8 mouse cellular contexts compared by ENCODE assay signal in genomic region chr9:59723096-59723657, GRCm38 (mm10). TPM values are rescaled to one million over a fixed set of nuclear protein-coding genes. Genes with fewer than 3 reads are reported as not detected.
DNase-seq lines count a peak whose midpoint lies in the region; ATAC-seq and TF ChIP-seq lines count a peak whose summit lies in the region.

No protein-coding gene starts in this region.

- H3K4me2 ChIP-seq in forebrain, embryonic 11.5 days (ENCODE audit: low read depth, low read length, severe bottlenecking), result no peak overlapping the region
- H3K4me2 ChIP-seq in heart, embryonic 16.5 days (ENCODE audit: low read depth, low read length), result peak overlapping the region; percentile 49
- H3K4me2 ChIP-seq in liver, embryonic 13.5 days, result no peak overlapping the region
- H3K4me2 ChIP-seq in neural tube, embryonic 13.5 days, result peak overlapping the region; percentile 41

- H3K4me1 ChIP-seq in E14TG2a.4 (replicated peaks; ENCODE audit: low read depth, low read length), result peaks cover 11% of the 10 kb centered on the region
- H3K4me1 ChIP-seq in forebrain, embryonic 11.5 days (replicated peaks; ENCODE audit: control insufficient read depth, insufficient read depth, low read length), result peaks cover 3% of the 10 kb centered on the region; the same call in 1 of the 2 replicates
- H3K4me1 ChIP-seq in heart, embryonic 16.5 days (ENCODE audit: control insufficient read depth, insufficient read depth, low read length), result peaks cover 20% of the 10 kb centered on the region
- H3K4me1 ChIP-seq in liver, embryonic 13.5 days (replicated peaks), result 0 out of 2 replicates have a peak, but pooled peaks cover 2% of the 10 kb centered on the region
- peaks cover 13% of the 10 kb centered on the region for H3K4me1 ChIP-seq in neural tube, embryonic 13.5 days (replicated peaks)

- H3K9ac ChIP-seq in forebrain, embryonic 11.5 days (ENCODE audit: low read length), result peak overlapping the region; percentile 41; the same call in 1 of the 2 replicates
- H3K9ac ChIP-seq in heart, embryonic 16.5 days (ENCODE audit: low read length), result peak overlapping the region; percentile 57; the same call in 1 of the 2 replicates
- H3K9ac ChIP-seq in liver, embryonic 13.5 days, result no peak overlapping the region
- peak overlapping the region; percentile 56; the same call in 1 of the 2 replicates for H3K9ac ChIP-seq in neural tube, embryonic 13.5 days

- ATAC-seq in forebrain, embryonic 11.5 days (replicated peaks; ENCODE audit: low FRiP score), result no peak
- peak; percentile 56; the same call in 1 of the 2 replicates for ATAC-seq in heart, embryonic 16.5 days (replicated peaks; ENCODE audit: extremely low read depth, insufficient read depth, low FRiP score)
- 0 out of 2 replicates have a peak, but pooled peaks have one; percentile 45 for ATAC-seq in liver, embryonic 13.5 days (ENCODE audit: low read depth)
- 0 out of 2 replicates have a peak, but pooled peaks have one; percentile 32 for ATAC-seq in neural tube, embryonic 13.5 days (ENCODE audit: low read depth)

- H3K27me3 ChIP-seq in E14TG2a.4 (ENCODE audit: insufficient read depth, low read length), result peaks cover 7% of the 10 kb centered on the region
- no peaks in the 10 kb centered on the region for H3K27me3 ChIP-seq in forebrain, embryonic 11.5 days (ENCODE audit: control insufficient read depth, insufficient read depth, low read length)
- H3K27me3 ChIP-seq in heart, embryonic 16.5 days (ENCODE audit: control insufficient read depth, insufficient read depth, low read length), result no peaks in the 10 kb centered on the region
- H3K27me3 ChIP-seq in liver, embryonic 13.5 days, result no peaks in the 10 kb centered on the region
- 0 out of 2 replicates have a peak, but pooled peaks cover 7% of the 10 kb centered on the region for H3K27me3 ChIP-seq in neural tube, embryonic 13.5 days

- DNase-seq in c-Kit-positive CD71-negative TER-119-negative erythroid progenitor cells, embryonic 14.5 days (ENCODE audit: low read depth), result peak; percentile 73
- DNase-seq in forebrain, embryonic 11.5 days (ENCODE audit: low spot score), result peak; percentile 75
- DNase-seq in kidney, postnatal 25 days, result peak; percentile 78 to 84
- DNase-seq in liver, embryonic 13.5 days, result peak; percentile 51
- peak; percentile 67 for DNase-seq in testis, postnatal 10 days (ENCODE audit: low spot score)

- no peaks in the 10 kb centered on the region for H3K9me3 ChIP-seq in E14TG2a.4 (ENCODE audit: low read length)
- no peaks in the 10 kb centered on the region for H3K9me3 ChIP-seq in forebrain, embryonic 11.5 days (ENCODE audit: control insufficient read depth, low read length)
- H3K9me3 ChIP-seq in heart, embryonic 16.5 days (replicated peaks; ENCODE audit: control insufficient read depth, low read length), result peaks cover 3% of the 10 kb centered on the region; the same call in 1 of the 2 replicates
- no peaks in the 10 kb centered on the region for H3K9me3 ChIP-seq in liver, embryonic 13.5 days (replicated peaks)
- no peaks in the 10 kb centered on the region for H3K9me3 ChIP-seq in neural tube, embryonic 13.5 days

- TF ChIP-seq CTCF in E14TG2a.4 (conservative IDR thresholded peaks at IDR 0.05; ENCODE audit: low read length), result peak; percentile 76

- no peaks in the 10 kb centered on the region for H3K36me3 ChIP-seq in E14TG2a.4 (ENCODE audit: insufficient read depth, low read length)
- no peaks in the 10 kb centered on the region for H3K36me3 ChIP-seq in forebrain, embryonic 11.5 days (ENCODE audit: control insufficient read depth, insufficient read depth, low read length)
- no peaks in the 10 kb centered on the region for H3K36me3 ChIP-seq in heart, embryonic 16.5 days (ENCODE audit: control insufficient read depth, insufficient read depth)
- no peaks in the 10 kb centered on the region for H3K36me3 ChIP-seq in liver, embryonic 13.5 days
- H3K36me3 ChIP-seq in neural tube, embryonic 13.5 days, result no peaks in the 10 kb centered on the region

- peak overlapping the region; percentile 66 for H3K4me3 ChIP-seq in E14TG2a.4 (replicated peaks; ENCODE audit: low read length)
- no peak overlapping the region for H3K4me3 ChIP-seq in forebrain, embryonic 11.5 days (ENCODE audit: low read depth, low read length)
- 0 out of 2 replicates have a peak overlapping the region, but pooled peaks have one; percentile 7 for H3K4me3 ChIP-seq in heart, embryonic 16.5 days (ENCODE audit: low read length)
- H3K4me3 ChIP-seq in liver, embryonic 13.5 days (replicated peaks), result no peak overlapping the region
- H3K4me3 ChIP-seq in neural tube, embryonic 13.5 days, result no peak overlapping the region

- no peak overlapping the region for H3K27ac ChIP-seq in forebrain, embryonic 11.5 days (ENCODE audit: low read depth, low read length)
- H3K27ac ChIP-seq in heart, embryonic 16.5 days (ENCODE audit: low read length), result peak overlapping the region; percentile 41; the same call in 1 of the 2 replicates
- no peak overlapping the region for H3K27ac ChIP-seq in liver, embryonic 13.5 days
- no peak overlapping the region for H3K27ac ChIP-seq in neural tube, embryonic 13.5 days (replicated peaks)

- WGBS in forebrain, embryonic 11.5 days, result 19% methylated on average over 10 of the region's 10 CpGs
- WGBS in heart, embryonic 16.5 days, result 10% methylated on average over 10 of the region's 10 CpGs
- 21% methylated on average over 10 of the region's 10 CpGs for WGBS in liver, embryonic 13.5 days (ENCODE audit: insufficient replicate concordance)
- WGBS in neural tube, embryonic 13.5 days, result 15% methylated on average over 10 of the region's 10 CpGs

RNA-seq across cellular contexts. Expression of gene Senp8, which starts 27.3 kb away (rescaled TPM):
- 16.0 and 19.8 TPM in 2 replicates for polyA plus RNA-seq in forebrain, embryonic 11.5 days (2014; fragmentation: Nextera tagmentation; extraction: Ambion mirVana)
- polyA plus RNA-seq in heart, embryonic 16.5 days (2015; fragmentation: Nextera tagmentation; extraction: Ambion mirVana), result 10.2 and 10.6 TPM in 2 replicates
- 4.4 and 4.7 TPM in 2 replicates for polyA plus RNA-seq in liver, embryonic 13.5 days (2015; fragmentation: Nextera tagmentation; extraction: Ambion mirVana)
- polyA plus RNA-seq in neural tube, embryonic 13.5 days (2015; fragmentation: Nextera tagmentation; extraction: Ambion mirVana), result 12.7 and 13.2 TPM in 2 replicates

RNA-seq across cellular contexts. Expression of gene Myo9a, which starts 27.5 kb away (rescaled TPM):
- polyA plus RNA-seq in forebrain, embryonic 11.5 days (2014; fragmentation: Nextera tagmentation; extraction: Ambion mirVana), result 18.4 and 19.2 TPM in 2 replicates
- polyA plus RNA-seq in heart, embryonic 16.5 days (2015; fragmentation: Nextera tagmentation; extraction: Ambion mirVana), result 8.7 and 9.3 TPM in 2 replicates
- polyA plus RNA-seq in liver, embryonic 13.5 days (2015; fragmentation: Nextera tagmentation; extraction: Ambion mirVana), result 2.5 and 3.0 TPM in 2 replicates
- polyA plus RNA-seq in neural tube, embryonic 13.5 days (2015; fragmentation: Nextera tagmentation; extraction: Ambion mirVana), result 23.4 and 26.4 TPM in 2 replicates

RNA-seq across cellular contexts. Expression of gene Gramd2, which starts 43.2 kb away (rescaled TPM):
- 0.40 and 0.48 TPM in 2 replicates for polyA plus RNA-seq in forebrain, embryonic 11.5 days (2014; fragmentation: Nextera tagmentation; extraction: Ambion mirVana)
- 0.34 and 1.6 TPM in 2 replicates for polyA plus RNA-seq in heart, embryonic 16.5 days (2015; fragmentation: Nextera tagmentation; extraction: Ambion mirVana)
- polyA plus RNA-seq in liver, embryonic 13.5 days (2015; fragmentation: Nextera tagmentation; extraction: Ambion mirVana), result 0.05 TPM in 1 of 2 replicates, not detected in the other
- 1.3 and 1.9 TPM in 2 replicates for polyA plus RNA-seq in neural tube, embryonic 13.5 days (2015; fragmentation: Nextera tagmentation; extraction: Ambion mirVana)

Comparison
In these comparisons a context has a peak if more than half of its experiments do, and no peak if none do; other contexts are left out.
1. H3K4me3 ChIP-seq: peak in E14TG2a.4 (single experiment) and heart, embryonic 16.5 days (single experiment); none in forebrain, embryonic 11.5 days (single experiment), liver, embryonic 13.5 days (single experiment) and neural tube, embryonic 13.5 days (single experiment).
2. H3K4me2 ChIP-seq: peak in heart, embryonic 16.5 days (single experiment) and neural tube, embryonic 13.5 days (single experiment); none in forebrain, embryonic 11.5 days (single experiment) and liver, embryonic 13.5 days (single experiment).
3. Peak in every context shown above with its lines, with median percentiles within 50 percentile points of each other: DNase-seq.